ENCODE assay signal across 8 mouse cellular contexts in genomic region chr4:151860441-151861331, GRCm38 (mm10). TPM values are rescaled to one million over a fixed set of nuclear protein-coding genes. Genes with fewer than 3 reads are reported as not detected.
DNase-seq lines count a peak whose midpoint lies in the region; ATAC-seq lines count a peak whose summit lies in the region.

No protein-coding gene starts in this region.

- peak overlapping the region; percentile 65 for H3K27ac ChIP-seq in intestine, embryonic 14.5 days (ENCODE audit: low read depth)
- H3K27ac ChIP-seq in liver, embryonic 12.5 days: peak overlapping the region; percentile 77
- H3K27ac ChIP-seq in neural tube, embryonic 11.5 days (ENCODE audit: low read depth, low read length): peak overlapping the region; percentile 78

- H3K4me2 ChIP-seq in intestine, embryonic 14.5 days (ENCODE audit: low read length): peak overlapping the region; percentile 68
- H3K4me2 ChIP-seq in liver, embryonic 12.5 days: peak overlapping the region; percentile 99
- H3K4me2 ChIP-seq in neural tube, embryonic 11.5 days (ENCODE audit: low read depth): peak overlapping the region; percentile 86

- peak overlapping the region; percentile 97 for H3K4me3 ChIP-seq in megakaryocyte, embryonic 14.5 days (replicated peaks)
- H3K4me3 ChIP-seq in intestine, embryonic 14.5 days (ENCODE audit: low read depth, low read length): peak overlapping the region; percentile 73
- peak overlapping the region; percentile 85 for H3K4me3 ChIP-seq in liver, embryonic 12.5 days
- H3K4me3 ChIP-seq in neural tube, embryonic 11.5 days (ENCODE audit: low read depth, low read length): peak overlapping the region; percentile 89

- peaks cover 70% of the 10 kb centered on the region for H3K4me1 ChIP-seq in megakaryocyte, embryonic 14.5 days
- peaks cover 13% of the 10 kb centered on the region for H3K4me1 ChIP-seq in intestine, embryonic 14.5 days (replicated peaks; ENCODE audit: control insufficient read depth, insufficient read depth, low read length)
- peaks cover 56% of the 10 kb centered on the region for H3K4me1 ChIP-seq in liver, embryonic 12.5 days
- H3K4me1 ChIP-seq in neural tube, embryonic 11.5 days (ENCODE audit: control insufficient read depth, insufficient read depth, low read length): peaks cover 8% of the 10 kb centered on the region

- H3K27me3 ChIP-seq in megakaryocyte, embryonic 14.5 days (replicated peaks): no peaks in the 10 kb centered on the region
- no peaks in the 10 kb centered on the region for H3K27me3 ChIP-seq in intestine, embryonic 14.5 days (replicated peaks; ENCODE audit: control insufficient read depth, insufficient read depth, low read length)
- 0 out of 2 replicates have a peak, but pooled peaks cover 2% of the 10 kb centered on the region for H3K27me3 ChIP-seq in liver, embryonic 12.5 days (replicated peaks)
- H3K27me3 ChIP-seq in neural tube, embryonic 11.5 days (ENCODE audit: control insufficient read depth, insufficient read depth, low read length): no peaks in the 10 kb centered on the region

- WGBS in intestine, embryonic 14.5 days: 1% methylated on average over 38 of the region's 63 CpGs
- 1% methylated on average over 47 of the region's 63 CpGs for WGBS in liver, embryonic 12.5 days (ENCODE audit: insufficient replicate concordance)
- WGBS in neural tube, embryonic 11.5 days: 2% methylated on average over 22 of the region's 63 CpGs

- peaks cover 29% of the 10 kb centered on the region for H3K36me3 ChIP-seq in megakaryocyte, embryonic 14.5 days (replicated peaks; ENCODE audit: low read length)
- 0 out of 2 replicates have a peak, but pooled peaks cover 11% of the 10 kb centered on the region for H3K36me3 ChIP-seq in intestine, embryonic 14.5 days (ENCODE audit: control insufficient read depth, insufficient read depth, low read length)
- H3K36me3 ChIP-seq in liver, embryonic 12.5 days: peaks cover 6% of the 10 kb centered on the region
- no peaks in the 10 kb centered on the region for H3K36me3 ChIP-seq in neural tube, embryonic 11.5 days (ENCODE audit: control insufficient read depth, insufficient read depth, low read length)

- DNase-seq in cerebellum, adult 9-10 months: peak; percentile 55
- DNase-seq in gastrocnemius, postnatal 14 days: peak; percentile 42
- DNase-seq in intestine, embryonic 14.5 days (ENCODE audit: low spot score): peak; percentile 71
- peak; percentile 58 for DNase-seq in neural tube, embryonic 11.5 days (ENCODE audit: low spot score)
- peak; percentile 50 to 55 for DNase-seq in thymus, postnatal 10 days (ENCODE audit: low spot score in 2 of 2)

- H3K9me3 ChIP-seq in megakaryocyte, embryonic 14.5 days: no peaks in the 10 kb centered on the region
- no peaks in the 10 kb centered on the region for H3K9me3 ChIP-seq in intestine, embryonic 14.5 days (ENCODE audit: control insufficient read depth, low read length)
- H3K9me3 ChIP-seq in liver, embryonic 12.5 days (replicated peaks): no peaks in the 10 kb centered on the region
- no peaks in the 10 kb centered on the region for H3K9me3 ChIP-seq in neural tube, embryonic 11.5 days (ENCODE audit: control insufficient read depth, low read length)

- H3K9ac ChIP-seq in intestine, embryonic 14.5 days (ENCODE audit: low read length): peak overlapping the region; percentile 74
- peak overlapping the region; percentile 89 for H3K9ac ChIP-seq in liver, embryonic 12.5 days
- H3K9ac ChIP-seq in neural tube, embryonic 11.5 days (ENCODE audit: low read length): peak overlapping the region; percentile 72

- ATAC-seq in megakaryocyte, adult 5-6 weeks (ENCODE audit: poor library complexity, severe bottlenecking): no peak
- ATAC-seq in intestine, embryonic 14.5 days (replicated peaks; ENCODE audit: low FRiP score, low TSS enrichment, low read depth): no peak
- ATAC-seq in liver, embryonic 12.5 days: no peak
- ATAC-seq in neural tube, embryonic 11.5 days (ENCODE audit: insufficient read depth, low FRiP score, low TSS enrichment): no peak

- intact Hi-C loops in gastrocnemius, postnatal 14 days (cut with DNase I; ENCODE audit: low total_unique reads): loop anchor here (10.0 kb wide), 1 partner anchor 64 kb away; no protein-coding TSS in a partner anchor

RNA-seq across cellular contexts. Expression of gene Camta1, which starts 1.0 kb away (rescaled TPM):
- polyA plus RNA-seq in megakaryocyte, embryonic 14.5 days (2012; ENCODE audit: insufficient read depth, low replicate concordance): 3.2 and 13.4 TPM in 2 replicates
- 65.9 and 70.2 TPM in 2 replicates for total RNA-seq in megakaryocyte, adult 5-6 weeks (2015)
- 2.9 and 17.4 TPM in 2 replicates for total RNA-seq in megakaryocyte, adult 5-6 weeks (2017)
- total RNA-seq in gastrocnemius, postnatal 14 days (2021): 10 to 100 TPM; 66.1 to 84.1 TPM
- 85.7 and 88.1 TPM in 2 replicates for polyA plus RNA-seq in intestine, embryonic 14.5 days (2014; fragmentation: Nextera tagmentation; extraction: Ambion mirVana)
- polyA plus RNA-seq in liver, embryonic 12.5 days (2016; fragmentation: Nextera tagmentation; extraction: Ambion mirVana): 49.6 and 59.1 TPM in 2 replicates
- 131 and 134 TPM in 2 replicates for polyA plus RNA-seq in neural tube, embryonic 11.5 days (2014; fragmentation: Nextera tagmentation; extraction: Ambion mirVana)
